Comparison of ENCODE assay signal across 8 mouse cellular contexts in genomic region chr2:30711476-30711852, GRCm38 (mm10).
DNase-seq lines count a peak whose midpoint lies in the region; ATAC-seq lines count a peak whose summit lies in the region.

No protein-coding gene starts in this region.

- H3K9me3 ChIP-seq in megakaryocyte, embryonic 14.5 days, result no peaks in the 10 kb centered on the region
- no peaks in the 10 kb centered on the region for H3K9me3 ChIP-seq in hindbrain, embryonic 15.5 days
- H3K9me3 ChIP-seq in midbrain, embryonic 12.5 days, result no peaks in the 10 kb centered on the region

- H3K4me2 ChIP-seq in hindbrain, embryonic 15.5 days, result peak overlapping the region; percentile 86
- H3K4me2 ChIP-seq in midbrain, embryonic 12.5 days (replicated peaks), result peak overlapping the region; percentile 64

- WGBS in hindbrain, embryonic 15.5 days, result 3% methylated on average over 15 of the region's 15 CpGs
- 3% methylated on average over 15 of the region's 15 CpGs for WGBS in midbrain, embryonic 12.5 days

- H3K9ac ChIP-seq in hindbrain, embryonic 15.5 days, result peak overlapping the region; percentile 51
- peak overlapping the region; percentile 57 for H3K9ac ChIP-seq in midbrain, embryonic 12.5 days (replicated peaks)

- H3K27ac ChIP-seq in hindbrain, embryonic 15.5 days (replicated peaks), result peak overlapping the region; percentile 88
- peak overlapping the region; percentile 98 for H3K27ac ChIP-seq in midbrain, embryonic 12.5 days (replicated peaks)

- DNase-seq in adrenal gland, adult (ENCODE audit: inconsistent age in 2 of 2, low spot score in 1 of 2), result peak; percentile 63 to 77
- DNase-seq in adrenal gland, postnatal 4 days (ENCODE audit: low spot score in 2 of 2), result no peak
- no peak for DNase-seq in gastrocnemius, postnatal 4 days (ENCODE audit: low spot score in 2 of 2)
- no peak for DNase-seq in c-Kit-positive CD71-positive TER-119-positive erythroid progenitor cells, embryonic 14.5 days (ENCODE audit: low spot score)

- peak overlapping the region; percentile 93 for H3K4me3 ChIP-seq in megakaryocyte, embryonic 14.5 days (replicated peaks)
- peak overlapping the region; percentile 42 for H3K4me3 ChIP-seq in hindbrain, embryonic 15.5 days
- H3K4me3 ChIP-seq in midbrain, embryonic 12.5 days, result peak overlapping the region; percentile 38

- ATAC-seq in megakaryocyte, adult 5-6 weeks (ENCODE audit: poor library complexity, severe bottlenecking), result no peak
- ATAC-seq in hindbrain, embryonic 15.5 days (ENCODE audit: low FRiP score, low read depth), result peak; percentile 55
- ATAC-seq in midbrain, embryonic 12.5 days (ENCODE audit: low FRiP score, low read depth), result peak; percentile 67

- H3K4me1 ChIP-seq in megakaryocyte, embryonic 14.5 days, result peaks cover 90% of the 10 kb centered on the region
- peaks cover 68% of the 10 kb centered on the region for H3K4me1 ChIP-seq in hindbrain, embryonic 15.5 days (replicated peaks)
- peaks cover 71% of the 10 kb centered on the region for H3K4me1 ChIP-seq in midbrain, embryonic 12.5 days

- H3K36me3 ChIP-seq in megakaryocyte, embryonic 14.5 days (replicated peaks; ENCODE audit: low read length), result no peaks in the 10 kb centered on the region
- no peaks in the 10 kb centered on the region for H3K36me3 ChIP-seq in hindbrain, embryonic 15.5 days
- H3K36me3 ChIP-seq in midbrain, embryonic 12.5 days, result no peaks in the 10 kb centered on the region

- peaks cover 35% of the 10 kb centered on the region for H3K27me3 ChIP-seq in megakaryocyte, embryonic 14.5 days (replicated peaks)
- no peaks in the 10 kb centered on the region for H3K27me3 ChIP-seq in hindbrain, embryonic 15.5 days
- no peaks in the 10 kb centered on the region for H3K27me3 ChIP-seq in midbrain, embryonic 12.5 days

Comparison
In these comparisons a context has a peak if more than half of its experiments do, and no peak if none do; other contexts are left out.
1. DNase-seq: peak in adrenal gland, adult (2 of 2); none in adrenal gland, postnatal 4 days (0 of 2), gastrocnemius, postnatal 4 days (0 of 2) and c-Kit-positive CD71-positive TER-119-positive erythroid progenitor cells, embryonic 14.5 days (single experiment).
2. H3K4me3 ChIP-seq: peak in every context shown above with its lines; median percentile 93 in megakaryocyte, embryonic 14.5 days; 42 in hindbrain, embryonic 15.5 days; 38 in midbrain, embryonic 12.5 days.